Mouse (Mus musculus) c-Kit-positive CD71-negative TER-119-negative erythroid progenitor cells, embryonic 14.5 days (primary cell): ENCODE measurements around the gene Hipk2.

Experiments
- DNase-seq: peaks from one replicate; pipeline ENCODE4 v3.0.0-alpha.2; 2013; ENCODE audit warnings: low read depth

The Hipk2 gene

DNA sequence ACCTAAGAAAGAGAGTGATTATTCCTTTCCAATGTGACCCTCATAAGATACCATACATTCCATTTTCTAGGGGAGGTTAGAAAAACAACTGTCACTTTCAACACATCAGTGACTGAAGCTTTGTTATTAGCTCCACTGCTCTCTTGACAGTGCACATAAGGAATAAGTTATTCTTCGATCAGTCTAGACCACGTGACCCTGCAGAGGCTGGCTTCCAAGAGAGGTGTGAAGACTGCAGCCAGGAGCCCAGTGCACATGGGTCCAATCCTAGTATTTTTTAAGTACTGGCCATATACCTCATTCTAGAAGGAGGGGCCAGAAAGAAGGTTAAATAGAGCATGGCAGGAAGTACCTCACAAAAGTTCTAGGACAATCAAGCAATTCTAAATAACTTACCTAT lies 122.9 kb downstream of the Hipk2 start:
- no peak for DNase-seq

DNA sequence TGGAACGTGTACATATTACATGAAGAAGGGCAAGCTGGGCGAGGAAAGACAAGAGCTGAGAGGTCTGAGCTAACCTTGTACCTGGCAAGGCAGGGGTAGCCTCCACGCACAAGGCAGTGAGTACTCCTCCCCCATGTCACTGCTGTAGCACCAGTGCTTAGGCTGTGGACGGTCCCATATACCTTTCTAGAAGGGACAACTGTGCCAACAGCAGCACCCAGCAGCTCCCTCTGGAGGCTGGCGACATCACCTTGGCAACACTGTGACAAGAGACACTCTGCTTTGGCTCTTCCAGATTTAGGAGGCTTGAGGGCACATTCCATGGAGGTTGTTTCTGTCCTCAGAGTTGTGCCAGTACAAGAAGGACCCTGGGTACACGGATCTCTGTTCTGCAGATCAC lies 123.5 kb downstream of the Hipk2 start:
- no peak for DNase-seq

DNA sequence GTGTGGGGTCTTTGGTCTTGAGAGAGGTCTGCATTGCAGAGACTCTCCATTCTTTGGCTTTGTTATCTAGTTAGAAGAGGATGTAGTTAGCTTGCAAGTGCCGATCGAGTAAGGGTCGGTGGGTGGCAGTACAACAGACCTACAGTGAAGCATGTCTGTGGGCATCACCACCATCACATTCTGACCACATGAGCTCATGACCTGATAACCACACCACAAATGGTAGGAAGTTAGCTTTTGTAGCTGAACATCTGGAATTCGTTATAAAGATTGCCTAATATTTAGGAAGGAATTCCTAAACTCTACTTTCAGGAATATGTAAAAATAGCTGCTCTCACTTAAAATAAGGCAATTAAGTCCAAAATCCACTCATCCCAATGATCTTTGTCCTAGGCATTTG lies 127.9 kb downstream of the Hipk2 start:
- DNase-seq = no peak

DNA sequence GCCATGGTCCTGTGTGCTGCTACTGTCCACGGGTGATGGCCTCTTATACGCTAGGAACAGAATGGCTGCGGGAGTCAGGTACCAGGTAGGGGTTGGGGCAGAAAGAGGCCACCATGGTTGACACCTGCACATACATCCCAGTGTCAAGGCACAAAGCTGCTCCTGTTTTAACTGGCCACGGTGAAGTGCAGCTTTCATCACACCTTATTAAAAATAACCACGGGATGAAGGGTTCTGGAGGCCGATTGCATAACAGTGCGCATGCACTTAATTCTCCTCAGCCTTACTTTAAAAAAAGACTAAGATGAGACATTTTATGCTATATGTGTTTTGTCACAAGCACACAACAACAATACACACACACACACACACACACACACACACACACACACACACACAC lies 132.6 kb downstream of the Hipk2 start:
- DNase-seq = no peak

DNA sequence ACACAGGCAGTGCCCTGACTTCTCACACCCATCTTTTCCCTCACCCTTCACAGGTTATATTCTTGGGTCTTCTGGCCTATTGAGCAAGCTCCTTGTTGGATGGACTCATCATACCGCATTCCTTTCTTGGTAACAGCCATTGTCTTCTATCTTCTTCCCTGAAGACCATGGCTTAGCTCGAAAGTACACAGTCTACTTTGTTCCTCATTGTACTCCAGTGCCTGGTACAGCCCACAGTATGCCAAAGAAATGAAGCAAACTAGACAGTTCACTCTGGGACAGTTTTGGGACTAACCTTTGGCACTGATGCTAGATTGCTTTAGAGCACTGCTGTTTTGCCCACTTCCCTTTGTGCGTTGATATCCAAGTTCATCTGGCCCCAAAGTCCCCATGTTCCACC lies 133.5 kb downstream of the Hipk2 start:
- no peak for DNase-seq

DNA sequence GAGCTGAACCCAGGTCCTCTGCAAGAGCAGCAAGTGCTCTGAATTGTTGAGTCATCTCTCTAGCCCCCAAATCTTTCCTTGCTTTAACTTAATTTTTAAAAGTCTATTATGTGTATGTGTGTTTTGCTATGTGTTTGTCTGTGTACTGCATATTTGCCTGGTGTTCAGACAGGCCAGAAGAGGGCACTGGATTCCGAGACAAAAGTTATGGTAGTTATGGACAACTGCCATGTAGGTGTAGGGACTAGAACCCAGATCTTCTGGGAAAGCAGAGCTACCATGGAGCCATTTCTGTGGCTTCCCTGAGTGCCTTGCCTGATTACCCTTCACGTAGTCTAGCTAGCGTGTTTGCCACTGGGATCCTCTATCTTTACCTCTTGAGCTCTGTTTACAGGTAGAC lies 134.9 kb downstream of the Hipk2 start:
- DNase-seq = no peak

DNA sequence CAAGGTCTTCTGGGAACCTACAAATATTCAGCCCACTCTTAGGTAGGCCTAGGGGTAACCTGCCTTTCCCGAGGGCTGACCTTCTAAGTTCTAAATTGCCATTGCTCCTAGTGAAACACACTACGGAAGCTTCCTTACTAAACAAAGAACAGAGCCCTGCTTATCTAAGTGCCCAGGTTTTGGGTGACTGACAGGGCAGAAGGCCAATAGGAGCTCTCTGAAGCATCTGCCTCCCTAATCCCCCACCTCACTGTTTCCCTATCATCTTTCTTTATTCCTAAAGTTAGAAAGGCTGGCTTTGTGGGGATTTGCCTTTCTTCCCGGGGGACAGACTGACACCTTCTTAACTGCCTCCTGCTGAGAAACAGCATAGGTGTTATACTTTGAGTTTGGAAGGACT lies 136.7 kb downstream of the Hipk2 start:
- no peak for DNase-seq

DNA sequence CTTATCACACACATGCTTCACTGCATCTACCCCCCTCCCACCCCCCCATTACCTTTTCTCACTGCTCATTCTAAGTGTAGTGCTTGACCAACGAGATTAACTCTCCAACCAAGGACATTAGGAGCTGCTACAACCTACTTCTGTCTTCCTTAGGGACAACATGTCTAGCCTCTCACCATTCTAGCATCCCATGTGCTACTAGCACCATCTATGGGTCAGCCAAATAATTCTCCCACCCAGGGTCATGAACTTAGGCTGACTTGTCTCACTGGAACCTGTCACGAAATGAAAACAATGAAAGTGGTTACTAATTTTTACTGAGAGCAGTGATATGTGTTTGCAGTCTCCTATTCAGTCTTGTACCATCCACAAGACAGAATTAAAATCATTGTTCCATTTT lies 138.2 kb downstream of the Hipk2 start:
- DNase-seq = no peak

DNA sequence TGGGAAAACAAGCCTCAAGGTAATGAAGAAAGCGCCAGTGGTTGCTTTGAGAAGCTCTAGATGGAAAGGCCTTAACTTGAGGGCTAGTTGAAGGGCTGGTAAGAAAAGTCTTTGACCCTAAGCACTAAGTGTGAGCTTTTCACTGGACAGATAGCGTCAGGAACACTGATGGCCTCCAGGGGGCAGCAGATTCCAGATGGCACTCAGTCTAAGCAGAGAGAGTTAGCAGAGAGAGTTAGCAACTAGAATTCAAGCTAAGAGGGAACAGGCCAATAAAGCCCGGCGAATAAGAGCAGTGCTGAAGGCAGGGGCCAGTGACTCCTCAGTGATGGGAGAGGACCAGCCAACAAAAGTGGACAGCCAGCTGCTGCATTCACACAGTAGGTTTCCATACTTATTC lies 139.7 kb downstream of the Hipk2 start:
- peak; percentile 59 for DNase-seq

DNA sequence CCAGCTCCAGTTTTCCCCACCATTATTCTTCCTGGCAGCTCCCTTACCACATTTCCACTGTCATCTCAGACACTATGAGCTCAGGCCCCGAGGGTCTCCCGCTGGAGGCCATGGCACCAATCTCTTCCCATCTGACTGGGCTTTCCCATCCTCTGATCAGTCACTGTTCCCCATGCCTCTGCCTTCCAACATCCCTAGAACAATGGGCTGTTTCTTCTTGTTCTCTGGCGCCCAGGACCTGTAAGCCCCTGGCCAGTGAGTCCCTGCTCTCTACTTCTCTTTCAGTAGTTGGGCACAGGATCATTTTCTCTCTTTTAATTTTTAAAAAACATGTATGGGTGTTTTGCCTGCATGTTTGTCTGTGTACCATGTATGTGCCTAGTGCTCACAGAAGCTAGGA lies 143.3 kb downstream of the Hipk2 start:
- no peak for DNase-seq

DNA sequence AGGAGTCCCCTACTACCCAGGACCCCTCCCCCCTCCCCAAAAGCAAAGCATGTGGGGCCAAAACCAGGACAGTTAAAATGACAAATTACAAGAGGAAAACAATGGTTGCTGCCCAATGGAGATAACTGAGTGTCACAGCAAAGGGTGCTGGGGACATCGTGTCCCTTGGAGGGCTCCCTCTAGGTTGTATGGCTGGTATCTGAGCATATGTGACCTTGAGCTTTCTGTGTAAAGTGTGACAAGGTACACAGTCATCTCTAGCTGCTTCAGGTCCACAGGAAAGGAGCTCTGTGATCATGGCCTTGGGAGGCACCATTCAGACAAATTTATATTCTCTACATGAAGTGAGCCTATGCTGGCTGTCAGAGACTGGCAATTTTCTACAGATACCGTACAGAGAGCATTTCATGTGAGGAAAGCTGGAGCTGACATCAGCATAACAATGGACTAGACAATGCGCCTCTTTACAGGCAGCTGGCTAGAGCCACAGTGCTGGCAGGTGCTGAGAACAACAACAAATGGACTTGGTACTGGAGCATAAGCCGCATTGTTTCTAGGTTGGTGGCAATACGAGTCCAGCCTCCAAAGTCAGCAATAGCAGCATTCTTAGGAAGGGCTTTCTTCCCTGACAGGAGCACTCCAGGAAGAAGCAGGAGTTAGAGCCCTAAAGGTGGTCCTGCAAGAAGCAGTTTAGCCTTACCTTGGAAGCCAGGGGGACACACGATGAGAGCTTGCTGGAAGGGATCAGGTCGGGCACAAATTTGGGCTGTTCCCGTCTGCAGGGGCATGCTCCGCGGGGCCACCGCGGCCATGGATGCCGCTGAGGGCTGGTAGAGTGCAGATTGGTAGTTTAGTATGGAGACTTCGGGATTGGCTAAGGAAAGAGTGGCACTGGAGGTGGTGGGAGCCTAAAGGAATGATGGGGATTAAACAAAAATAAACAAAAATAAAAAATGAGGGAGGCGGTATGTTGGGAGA lies 145.5 kb downstream of the Hipk2 start:
- no peak for DNase-seq

DNA sequence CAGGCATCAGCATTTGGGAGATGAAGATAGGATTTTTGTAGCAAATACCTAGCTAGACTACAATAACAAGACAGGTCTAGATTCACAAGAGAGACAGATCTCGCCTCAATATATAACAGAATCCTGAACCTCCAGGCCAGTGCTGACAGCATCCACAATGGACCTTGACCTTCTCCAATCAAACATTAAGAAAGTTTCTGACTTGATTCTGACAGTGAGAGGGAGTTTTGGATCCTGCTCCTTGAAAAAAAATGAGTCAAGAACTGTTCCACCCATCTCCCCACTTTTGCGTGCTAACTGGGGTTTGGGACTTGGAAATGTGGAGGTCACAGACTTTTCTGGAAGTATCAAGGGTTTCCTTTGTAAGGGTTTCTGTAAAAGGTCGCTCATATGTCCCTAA lies 150.4 kb downstream of the Hipk2 start:
- DNase-seq = no peak

DNA sequence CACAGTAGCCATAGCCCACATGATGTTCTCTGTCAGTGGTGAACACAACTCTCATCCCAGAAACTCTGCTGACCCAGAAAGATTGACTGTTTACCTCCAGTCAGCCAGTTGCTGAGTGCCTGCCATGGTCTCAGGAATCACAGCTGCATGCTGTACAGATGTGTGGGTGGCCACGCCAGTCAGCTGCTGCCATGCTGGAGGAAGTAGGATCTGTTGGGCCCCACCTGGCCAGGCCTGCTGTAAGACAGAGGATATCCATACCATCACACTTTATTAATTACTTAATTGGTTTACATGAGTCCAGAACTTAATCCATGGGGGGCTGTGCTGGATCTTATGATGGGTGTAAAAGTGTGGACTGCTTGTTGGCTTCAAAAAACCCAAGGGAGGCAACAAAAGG lies 154.6 kb downstream of the Hipk2 start:
- DNase-seq = no peak

DNA sequence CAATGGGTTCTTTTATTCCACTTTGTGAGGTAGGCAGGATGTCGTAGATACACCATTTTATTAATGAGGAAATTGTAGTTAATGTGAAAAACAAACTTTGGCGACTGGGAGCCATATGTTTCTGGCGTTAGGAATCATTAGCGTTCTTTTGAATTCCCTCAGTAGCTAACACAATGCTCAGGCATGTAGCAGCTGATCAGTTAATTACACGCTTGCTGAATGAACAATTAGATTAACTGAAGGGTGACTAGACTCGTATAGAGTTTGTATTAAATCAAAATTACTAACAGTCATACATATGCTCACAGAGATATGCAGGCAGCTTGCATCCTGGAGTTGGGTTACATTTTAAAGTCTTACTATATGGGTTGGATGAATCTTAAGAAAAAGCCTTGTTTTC lies 156.7 kb downstream of the Hipk2 start:
- no peak for DNase-seq

DNA sequence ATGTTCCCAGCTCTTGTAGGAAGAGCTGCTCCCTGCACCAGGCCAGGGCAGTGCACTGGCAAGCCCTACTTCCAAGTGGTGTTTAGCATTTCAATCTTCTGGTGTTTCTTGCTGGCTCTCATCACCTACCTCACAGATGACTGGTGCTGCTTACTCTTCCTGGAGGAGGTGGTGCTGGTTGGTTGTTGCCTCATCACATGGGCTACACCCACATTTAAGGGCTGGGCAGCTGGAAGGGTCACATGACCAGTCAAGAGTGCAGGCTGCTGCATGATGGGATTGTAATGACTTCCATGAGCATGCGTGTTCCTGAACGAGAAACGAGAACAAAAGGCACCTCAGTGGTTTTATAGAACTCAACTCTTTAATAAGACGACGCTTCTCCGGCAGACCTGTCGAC lies 157.3 kb downstream of the Hipk2 start:
- no peak for DNase-seq

DNA sequence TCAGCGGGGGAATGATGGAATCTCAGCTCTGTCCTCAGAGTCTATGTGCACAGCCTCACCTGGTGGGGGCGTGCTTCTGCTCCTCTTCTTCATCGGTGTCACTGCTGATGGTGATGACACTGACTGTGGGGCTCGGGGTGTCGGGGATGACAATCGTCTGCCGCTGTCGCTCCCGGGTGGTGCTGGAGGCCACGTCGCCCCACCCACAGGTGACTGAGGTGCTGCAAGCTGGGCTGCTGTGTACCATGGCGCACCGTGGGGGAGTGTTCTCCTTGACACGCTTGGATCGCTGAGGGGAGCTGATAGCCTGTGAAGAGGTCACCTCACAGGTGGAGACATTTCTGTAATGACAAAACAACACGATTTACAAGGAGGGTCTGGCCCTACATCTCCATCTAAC lies 160.1 kb downstream of the Hipk2 start:
- no peak for DNase-seq

DNA sequence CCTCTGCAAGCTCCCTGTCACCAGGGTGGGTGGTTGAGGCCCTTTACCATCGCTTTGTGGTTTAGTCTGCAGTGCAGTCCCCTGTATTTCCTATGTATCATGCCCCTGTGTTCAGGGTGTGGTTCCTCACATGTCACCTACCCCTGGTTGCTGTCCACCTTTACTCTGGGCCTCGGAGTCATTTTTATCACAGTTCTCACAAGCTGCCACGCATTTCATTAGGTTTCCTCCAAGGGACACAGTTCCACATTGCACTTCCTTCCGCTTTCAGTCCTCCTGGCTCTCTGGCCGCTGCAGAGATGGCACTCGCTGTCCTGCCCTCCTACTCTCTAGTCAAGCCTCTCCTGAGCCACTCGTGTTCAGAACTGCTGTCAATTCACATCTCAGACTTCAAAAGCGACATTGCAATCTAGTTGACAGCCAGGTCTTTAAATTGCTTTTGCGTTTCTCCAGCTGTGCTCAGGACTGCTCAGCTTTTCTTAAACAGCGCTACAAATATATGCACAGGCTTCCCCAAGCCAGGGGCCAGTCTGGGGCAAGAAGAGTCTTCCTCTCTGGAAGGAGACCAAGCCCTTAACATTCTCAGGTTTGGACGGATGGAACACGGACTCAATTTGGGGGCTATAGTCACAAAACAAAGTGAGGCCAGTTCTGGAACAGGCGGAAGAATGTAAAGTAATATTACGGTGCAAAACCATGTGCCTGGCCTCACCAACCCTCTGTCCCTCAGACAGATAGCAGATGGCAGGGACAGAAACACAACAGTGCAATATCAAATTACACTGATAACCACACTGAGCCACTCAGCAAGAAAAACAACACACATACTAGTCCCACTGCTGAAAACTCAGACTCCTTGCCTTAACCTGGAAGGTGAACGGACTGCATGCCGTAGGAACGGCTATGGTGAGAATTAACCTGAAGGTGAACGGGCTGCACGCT lies 161.7 kb downstream of the Hipk2 start:
- no peak for DNase-seq

DNA sequence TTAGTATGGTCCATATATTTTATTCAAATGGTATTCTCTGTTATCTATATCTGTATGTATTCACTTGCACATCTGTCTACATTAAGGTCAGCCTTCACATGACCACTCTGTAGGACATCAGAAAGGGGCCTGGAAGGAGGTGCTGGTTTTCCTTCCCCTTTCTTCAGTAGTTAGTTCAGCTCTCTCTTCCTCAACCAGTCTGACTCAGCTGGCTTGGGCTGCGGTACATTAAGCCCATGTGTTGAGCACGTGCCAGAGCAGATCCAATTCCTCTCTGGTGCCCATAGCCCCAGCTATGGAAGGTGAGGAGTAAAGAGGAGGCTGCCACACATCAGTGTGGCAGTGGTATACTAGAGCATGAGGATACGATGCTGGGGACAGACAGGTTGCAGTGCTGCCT lies 165.5 kb downstream of the Hipk2 start:
- DNase-seq = peak; percentile 23

DNA sequence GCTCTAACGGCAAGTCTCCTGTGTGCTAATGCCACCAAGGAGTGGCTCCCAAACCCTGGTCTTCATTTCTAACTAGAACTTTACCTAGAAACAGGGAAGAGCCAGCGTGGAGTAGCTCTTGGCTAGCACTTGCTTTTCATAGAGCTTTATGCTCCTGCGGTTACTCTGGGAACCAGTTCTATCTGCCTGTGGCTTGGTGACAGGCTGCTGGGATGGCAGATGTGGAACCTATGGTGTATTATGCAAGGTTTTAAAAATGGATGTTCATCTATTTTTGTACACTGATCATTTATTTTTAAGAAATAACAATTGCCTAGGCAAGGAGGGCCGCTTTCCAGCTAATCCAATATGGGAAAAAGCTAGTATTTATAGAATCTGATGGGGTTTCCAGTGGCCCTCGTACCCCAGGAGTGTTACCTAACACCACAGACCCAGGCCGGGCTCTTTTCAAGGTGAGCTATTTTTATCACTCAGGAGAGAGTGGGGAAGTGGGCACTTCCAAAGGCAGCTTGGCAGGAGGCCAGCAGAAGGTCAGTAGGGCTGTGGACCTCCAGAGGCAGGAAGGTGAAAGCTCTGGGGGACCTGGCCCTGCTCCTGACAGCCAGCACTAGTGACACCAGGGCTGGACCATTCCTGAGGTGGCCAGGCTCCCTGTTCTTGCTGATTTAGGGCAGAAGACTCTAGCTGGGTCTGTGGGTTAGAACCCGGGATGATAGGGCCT lies 171.5 kb downstream of the Hipk2 start:
- DNase-seq = no peak

DNA sequence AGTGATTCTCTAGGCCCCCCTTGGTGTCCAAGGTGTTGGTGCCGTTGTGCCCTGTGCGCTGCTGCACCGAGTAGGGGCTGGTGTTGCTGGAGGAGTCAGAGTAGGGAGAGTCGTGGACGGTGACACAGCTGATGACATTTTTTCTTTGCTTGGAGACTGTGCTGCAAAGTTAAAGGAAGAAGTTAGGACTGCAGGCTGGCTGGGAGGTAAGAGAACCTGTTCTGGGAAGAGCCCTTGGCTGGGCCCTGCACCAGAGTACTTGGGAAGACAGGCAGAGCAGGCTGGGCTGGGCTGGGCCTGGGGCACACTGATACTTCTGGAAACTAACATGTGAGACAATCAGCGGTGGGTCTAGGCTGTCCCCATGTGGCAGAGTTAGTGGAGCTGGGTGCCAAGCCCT lies 172.4 kb downstream of the Hipk2 start:
- DNase-seq = no peak

DNA sequence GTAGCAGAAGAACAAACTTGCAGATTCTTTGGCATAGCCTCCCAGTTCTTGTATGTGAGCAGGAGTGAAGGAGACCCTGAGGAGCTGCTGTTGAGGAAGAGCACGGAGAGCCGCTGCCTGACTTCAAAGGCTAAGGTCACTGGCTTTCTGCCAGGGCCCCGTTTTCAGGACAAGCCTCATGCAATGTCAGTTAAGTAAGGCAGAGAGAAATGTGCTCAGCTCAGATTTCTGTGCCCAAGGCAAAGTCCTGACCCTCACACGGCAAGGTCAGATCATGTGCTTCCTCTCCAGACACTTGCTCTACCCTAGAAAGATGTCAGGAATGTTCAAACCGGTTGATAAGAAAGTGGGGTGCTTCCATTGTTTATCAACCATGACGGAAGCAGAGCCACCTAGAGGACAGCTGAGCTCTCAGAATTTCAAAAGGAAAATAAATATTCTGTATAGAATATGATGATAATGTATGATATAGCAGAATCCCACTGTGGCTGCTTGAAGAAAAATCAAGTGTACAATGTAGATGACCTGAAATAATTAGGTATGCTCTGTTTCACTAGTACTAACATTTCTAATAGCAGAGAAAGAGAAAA lies 173.1 kb downstream of the Hipk2 start:
- DNase-seq = no peak

DNA sequence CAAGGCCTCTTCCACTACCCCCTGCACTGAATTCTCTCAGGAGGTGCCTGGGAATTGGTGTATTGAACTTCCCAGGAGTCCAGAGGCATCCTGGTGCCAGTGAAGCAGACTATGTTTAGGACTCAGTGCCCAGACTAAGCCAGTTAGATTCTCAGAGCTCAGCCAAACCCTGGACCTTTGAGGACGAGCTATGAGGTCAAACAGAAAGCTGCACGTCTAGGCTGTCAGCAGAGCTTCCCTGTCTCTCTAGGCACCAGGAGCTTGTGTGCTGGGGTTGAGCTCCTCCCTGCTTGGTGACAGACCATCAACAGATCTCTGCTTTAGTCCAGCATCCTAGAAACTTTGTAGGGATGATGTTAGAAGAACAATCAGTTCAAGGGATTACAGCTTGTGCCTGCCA lies 174.5 kb downstream of the Hipk2 start:
- DNase-seq = no peak
